Mouse (Mus musculus) heart, adult 2 months (tissue): ENCODE results near the gene Olfr628. TPM values are rescaled to one million over a fixed set of nuclear protein-coding genes. Genes with fewer than 3 reads are reported as not detected.
A peak's percentile ranks its signal among the peaks of the same experiment; 100 is the strongest.
"Not testable (repeated sequence)": the region's sequence is repeated elsewhere in the genome, so short reads cannot be mapped to it uniquely, and the experiment has no call there.

ENCODE experiments used
- DNase-seq, 2 experiments: peaks; one replicate each; pipeline ENCODE4 v3.0.0; 2021
- H3K27ac ChIP-seq: fragments of 200-600 bp; 2 replicates; pipeline ENCODE4 v1.8.1; 2022
- H3K27me3 ChIP-seq: fragments of 200-500 bp; 2 replicates; pipeline ENCODE4 v1.6.1; 2012; ENCODE audit warnings: mild to moderate bottlenecking, low read length, inconsistent platforms, mixed read lengths; ENCODE audit not compliant: control insufficient read depth, insufficient read depth
- H3K36me3 ChIP-seq: fragments of 200-500 bp; 2 replicates; pipeline ENCODE4 v1.6.1; 2012; ENCODE audit warnings: low read length, inconsistent platforms; ENCODE audit not compliant: control insufficient read depth, insufficient read depth
- H3K4me1 ChIP-seq: fragments of 200-500 bp; 2 replicates; pipeline ENCODE4 v1.6.1; 2011; ENCODE audit warnings: low read length; ENCODE audit not compliant: control insufficient read depth, insufficient read depth
- H3K4me3 ChIP-seq: fragments of 200-600 bp; 2 replicates; pipeline ENCODE4 v1.8.1; 2022
- H3K79me2 ChIP-seq: fragments of 200-500 bp; replicated peaks from 2 replicates; pipeline ENCODE4 v1.6.1; 2012; ENCODE audit warnings: mild to moderate bottlenecking, inconsistent platforms, low read length, moderate library complexity, mixed read lengths; ENCODE audit not compliant: control insufficient read depth, insufficient read depth
- H3K9ac ChIP-seq: fragments of 200-500 bp; 2 replicates; pipeline ENCODE4 v1.6.1; 2012; ENCODE audit warnings: low read depth, mild to moderate bottlenecking, control low read depth, inconsistent platforms, low read length, mixed read lengths
- CTCF ChIP-seq: fragments of 200-600 bp; IDR thresholded peaks from 2 replicates; pipeline ENCODE4 v1.8.1; 2022; ENCODE audit warnings: antibody characterized with exemption, mild to moderate bottlenecking, moderate library complexity
- EP300 ChIP-seq: fragments of 200-500 bp; IDR thresholded peaks from 2 replicates; pipeline ENCODE4 v1.6.1; 2011; ENCODE audit warnings: low read depth, low read length, control low read depth; ENCODE audit not compliant: insufficient read depth
- POLR2A ChIP-seq: fragments of 200-500 bp; IDR thresholded peaks from 2 replicates; pipeline ENCODE4 v1.6.1; 2011; ENCODE audit warnings: mild to moderate bottlenecking, low read depth, low read length, control low read depth; ENCODE audit not compliant: insufficient read depth
- WGBS: fragments of 180-500 bp; shearing (Covaris S2); methylation state at CpG from one replicate; pipeline ENCODE4 v1.1.7; 2018; 5-methylcytosine and 5-hydroxymethylcytosine counted together
- intact Hi-C: fragments of 180-260 bp; cut with DNase I; formaldehyde crosslinking; loops from one replicate; pipeline ENCODE4 v1.15.1; 2025
- long read RNA-seq: library from polyadenylated mRNA; stranded (forward); transcript quantifications from one replicate; pipeline ENCODE4 v2.0.0, GENCODE M21; 2021
- polyA plus RNA-seq: library from polyadenylated mRNA; depleted of rRNA; stranded (reverse); fragments of >200 nt; gene quantifications from 2 replicates; pipeline ENCODE4 v1.2.3, GENCODE M21; 2012; rRNA removed
- total RNA-seq, 2 experiments: library from RNA; stranded (reverse); gene quantifications; 2 replicates each; pipeline ENCODE4 v1.2.3; 2021

Gene Olfr628
- total RNA-seq = not detected
- polyA plus RNA-seq = not detected in 2 replicates
- long read RNA-seq = 0 reads

GRCm38 (mm10) chr7:103730074-103730473, at the start of gene Olfr628:
Gene Olfr628 (plus strand): TSS chr7:103730374.
- Histone ChIP-seq H3K79me2 (no peaks in the 10 kb centered on the region), H3K4me3 (no peak within 1 kb of the TSS), H3K27ac (no peak within 1 kb of the TSS), H3K27me3 (no peaks in the 10 kb centered on the region), H3K9ac (no peak within 1 kb of the TSS), H3K36me3 (no peaks in the 10 kb centered on the region), H3K4me1 (no peaks in the 10 kb centered on the region)
- TF ChIP-seq CTCF = no peak
- TF ChIP-seq EP300 = no peak
- no peak for TF ChIP-seq POLR2A
- intact Hi-C loops = no loop called here
- WGBS = 81% methylated on average over 1 of the region's 1 CpGs
- DNase-seq = no peak

GRCm38 (mm10) chr7:103682420-103682819, 47.8 kb upstream of the Olfr628 start, which contains the start of gene Olfr625-ps1:
Gene Olfr625-ps1 (plus strand): TSS chr7:103682720.
- TF ChIP-seq CTCF = no peak
- TF ChIP-seq EP300 = no peak
- TF ChIP-seq POLR2A = no peak
- no peaks in the 10 kb centered on the region for H3K4me1 ChIP-seq
- H3K27me3 ChIP-seq = no peaks in the 10 kb centered on the region
- no peaks in the 10 kb centered on the region for H3K36me3 ChIP-seq
- H3K9ac ChIP-seq = no peak within 1 kb of the TSS
- intact Hi-C loops = no loop called here
- H3K4me3 ChIP-seq = no peak within 1 kb of the TSS
- no peak for DNase-seq
- H3K27ac ChIP-seq = no peak within 1 kb of the TSS
- no peaks in the 10 kb centered on the region for H3K79me2 ChIP-seq

DNA sequence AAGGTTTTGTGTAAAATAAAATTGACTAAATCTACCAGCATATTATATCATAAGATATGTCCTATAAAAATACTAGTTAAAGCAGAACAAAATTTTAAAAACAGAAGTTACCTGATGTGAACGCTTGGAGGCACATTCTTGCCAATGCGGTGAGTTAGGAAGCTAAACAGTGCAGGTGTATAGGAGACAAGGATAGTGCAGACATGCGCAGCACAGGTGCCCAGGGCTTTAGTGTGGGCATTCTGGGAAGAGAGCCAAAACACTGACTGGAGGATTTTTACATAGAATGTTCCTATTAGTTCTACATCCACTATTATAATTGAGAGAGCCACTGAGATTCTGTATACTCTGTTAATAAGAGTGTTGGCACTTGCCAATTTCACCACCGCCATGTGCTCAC, 30.7 kb upstream of the Olfr628 start:
- no peak for TF ChIP-seq POLR2A
- TF ChIP-seq CTCF = no peak
- TF ChIP-seq EP300 = no peak
- H3K27me3 ChIP-seq = no peaks in the 10 kb centered on the region
- intact Hi-C loops = no loop called here

DNA sequence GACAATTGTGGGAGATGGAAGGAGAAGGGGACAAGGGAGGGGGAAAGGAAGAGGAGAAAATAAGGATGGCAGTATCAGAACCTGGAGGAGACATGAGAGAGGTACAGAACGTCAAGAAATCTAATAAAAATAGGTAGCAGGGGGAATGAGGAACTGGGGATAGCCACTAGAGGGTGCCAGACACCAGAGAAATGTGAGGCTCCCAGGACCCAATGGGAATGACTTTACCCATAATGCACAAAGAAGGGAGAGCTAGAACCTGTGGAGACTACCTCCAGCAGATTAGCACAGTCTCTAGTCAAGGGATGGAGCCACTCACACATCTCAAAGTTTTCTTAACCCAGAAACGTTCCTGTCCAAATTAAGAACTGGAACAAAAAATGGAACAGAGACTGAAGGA, 18.1 kb upstream of the Olfr628 start:
- intact Hi-C loops = no loop called here
- Histone ChIP-seq H3K36me3 (no peaks in the 10 kb centered on the region), H3K79me2 (no peaks in the 10 kb centered on the region), H3K27me3 (no peaks in the 10 kb centered on the region), H3K4me3 (no peak overlapping the region), H3K27ac (no peak overlapping the region), H3K9ac (no peak overlapping the region), H3K4me1 (no peaks in the 10 kb centered on the region)
- no peak for DNase-seq
- no peak for TF ChIP-seq EP300
- peak; percentile 25 for TF ChIP-seq CTCF
- no peak for TF ChIP-seq POLR2A
- WGBS = 37% methylated on average over 2 of the region's 2 CpGs

More for the DNA sequence above, 30.7 kb upstream of the Olfr628 start:
- no peak for DNase-seq
- no peak overlapping the region for H3K9ac ChIP-seq
- 89% methylated on average over 4 of the region's 4 CpGs for WGBS
- H3K36me3 ChIP-seq = no peaks in the 10 kb centered on the region
- H3K27ac ChIP-seq = no peak overlapping the region
- no peak overlapping the region for H3K4me3 ChIP-seq
- no peaks in the 10 kb centered on the region for H3K4me1 ChIP-seq
- no peaks in the 10 kb centered on the region for H3K79me2 ChIP-seq

DNA sequence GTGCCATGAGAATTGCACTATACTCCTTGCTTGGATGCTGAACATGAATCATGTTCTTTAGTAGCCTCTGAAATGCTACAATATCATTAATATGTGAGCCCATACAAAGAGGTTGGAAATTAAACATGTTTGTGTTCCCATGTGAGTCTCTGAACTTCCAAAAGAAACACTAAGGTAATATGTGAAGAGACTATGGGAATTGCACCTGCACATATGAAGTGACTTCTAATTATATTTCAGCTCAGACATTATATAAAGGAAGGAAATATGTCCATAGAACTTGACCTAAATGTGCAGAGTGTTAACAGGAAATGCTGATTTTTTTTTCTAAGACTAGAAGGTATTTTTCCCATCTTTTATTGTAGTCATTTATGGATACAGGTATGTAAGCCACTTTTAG, 15.8 kb upstream of the Olfr628 start, which contains the start of gene Olfr243:
Gene Olfr243, plus strand, starts transcription at position 301 of the 400 bp plus-strand sequence.
- Histone ChIP-seq H3K36me3 (no peaks in the 10 kb centered on the region), H3K4me3 (no peak within 1 kb of the TSS), H3K27me3 (no peaks in the 10 kb centered on the region), H3K4me1 (no peaks in the 10 kb centered on the region), H3K9ac (no peak within 1 kb of the TSS), H3K27ac (no peak within 1 kb of the TSS), H3K79me2 (no peaks in the 10 kb centered on the region)
- intact Hi-C loops = no loop called here
- DNase-seq = no peak
- TF ChIP-seq POLR2A = no peak
- no peak for TF ChIP-seq EP300
- TF ChIP-seq CTCF = no peak

DNA sequence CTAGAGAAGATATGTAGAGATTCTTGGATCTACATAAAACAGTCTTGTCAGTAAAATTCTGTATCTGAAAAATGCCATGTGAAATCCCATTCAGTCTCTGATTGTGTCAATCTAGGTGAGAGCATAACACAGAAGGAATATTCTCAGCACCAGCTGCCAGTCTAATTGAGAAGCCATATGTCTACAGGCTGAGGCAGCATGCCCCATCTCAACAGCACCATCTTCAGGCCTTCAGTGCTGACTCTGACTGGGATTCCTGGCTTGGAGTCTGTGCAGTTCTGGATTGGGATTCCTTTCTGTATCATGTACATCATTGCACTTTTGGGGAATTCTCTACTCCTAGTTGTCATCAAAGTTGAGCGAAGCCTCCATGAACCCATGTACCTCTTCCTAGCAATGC, 13.8 kb upstream of the Olfr628 start:
- H3K27ac ChIP-seq, H3K9ac ChIP-seq, H3K4me3 ChIP-seq, H3K4me1 ChIP-seq, DNase-seq, H3K27me3 ChIP-seq, intact Hi-C loops, H3K36me3 ChIP-seq, H3K79me2 ChIP-seq: not testable (repeated sequence)
- WGBS = 89% methylated on average over 1 of the region's 1 CpGs
